Mouse (Mus musculus): ENCODE measurements at regions not wholly inside any gene's neighbourhood (a gene's known extent, or its start where the extent isn't known, plus 50 kb on each side); places are given as distances from the start of the nearest gene placed in this dataset.
"Not testable (repeated sequence)": the region's sequence is repeated elsewhere in the genome, so short reads cannot be mapped to it uniquely, and the experiment has no call there.

DNA sequence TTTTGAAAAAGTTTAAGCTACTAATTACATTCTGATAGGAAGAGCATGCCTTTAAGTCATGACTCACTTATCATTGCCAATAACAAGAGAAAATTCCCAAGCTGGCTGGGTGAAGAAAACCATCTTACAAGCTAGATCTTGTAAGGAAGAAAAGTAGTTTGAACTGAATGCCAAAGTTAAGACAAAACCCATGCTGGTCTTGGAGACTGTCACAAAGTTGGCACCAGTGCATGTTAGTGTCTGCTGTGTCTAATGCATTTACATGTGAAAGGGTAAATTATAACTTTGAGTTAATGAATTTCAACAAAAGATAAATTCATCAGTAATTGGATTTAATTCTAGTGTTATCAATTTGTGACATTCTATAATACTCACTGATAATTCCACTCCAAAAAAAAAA is 533.6 kb upstream of the Fam241a start:
- no peak for DNase-seq (ENCODE audit: low spot score in 2 of 2)

DNA sequence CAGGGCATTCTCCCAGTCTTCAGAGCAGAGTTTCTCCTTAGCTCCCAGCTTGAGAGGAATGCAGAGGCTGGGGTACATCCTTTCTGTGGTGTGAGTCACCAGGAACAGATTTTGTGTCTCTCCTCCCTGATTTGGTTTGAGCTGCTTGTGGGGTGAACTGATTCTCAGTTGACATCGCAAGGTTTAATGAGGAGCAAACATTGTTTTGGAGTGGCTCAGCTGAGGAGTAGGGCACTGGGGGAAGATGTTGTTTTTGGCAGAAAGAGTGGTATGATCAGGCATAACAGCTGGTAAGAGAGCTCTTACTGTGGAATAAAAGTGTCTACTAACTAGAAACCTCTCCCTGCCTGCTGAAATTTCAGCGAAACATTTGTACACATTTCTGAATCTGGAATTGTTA is 519.4 kb upstream of the Fam241a start:
- no peak for DNase-seq (ENCODE audit: low spot score in 2 of 2)

DNA sequence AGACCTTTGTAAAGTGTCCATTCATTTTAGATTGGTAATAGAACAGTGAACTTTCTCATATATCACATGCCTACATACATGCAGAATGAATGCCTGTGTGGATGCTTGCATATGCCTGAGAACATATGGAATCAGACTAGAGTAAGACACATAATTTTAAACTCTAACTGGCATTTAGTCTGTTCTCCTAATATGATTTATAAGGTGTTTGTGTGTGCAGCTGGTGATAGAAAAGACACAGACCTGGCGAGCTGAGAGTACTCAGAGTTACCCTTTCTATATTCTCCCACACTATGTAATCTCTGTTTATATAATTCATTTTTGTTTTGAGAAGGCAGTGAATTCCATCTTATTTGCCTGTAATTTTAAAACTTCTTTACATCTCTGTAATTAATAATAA is 517.4 kb upstream of the Fam241a start:
- DNase-seq (ENCODE audit: low spot score in 2 of 2): no peak

DNA sequence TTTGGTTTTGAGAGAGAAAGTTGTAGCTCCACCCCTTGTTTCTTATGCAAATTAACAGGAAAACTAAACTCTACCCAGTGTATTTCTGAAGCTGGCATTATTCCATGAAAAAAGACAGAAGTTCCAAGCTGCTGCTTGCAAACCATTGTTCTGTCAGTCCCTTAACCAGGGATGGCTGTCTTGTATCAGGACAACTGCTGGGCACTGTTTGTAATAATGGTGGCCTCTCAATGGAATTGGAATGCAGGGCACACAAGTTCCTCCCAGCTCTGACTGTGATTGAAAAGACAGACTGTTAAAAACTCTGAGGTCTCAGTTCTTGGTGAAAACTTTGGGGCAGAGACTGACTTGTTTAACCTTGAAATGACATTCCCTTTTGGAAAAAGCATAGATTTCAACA is 516.0 kb upstream of the Fam241a start:
- DNase-seq (ENCODE audit: low spot score in 2 of 2): no peak

DNA sequence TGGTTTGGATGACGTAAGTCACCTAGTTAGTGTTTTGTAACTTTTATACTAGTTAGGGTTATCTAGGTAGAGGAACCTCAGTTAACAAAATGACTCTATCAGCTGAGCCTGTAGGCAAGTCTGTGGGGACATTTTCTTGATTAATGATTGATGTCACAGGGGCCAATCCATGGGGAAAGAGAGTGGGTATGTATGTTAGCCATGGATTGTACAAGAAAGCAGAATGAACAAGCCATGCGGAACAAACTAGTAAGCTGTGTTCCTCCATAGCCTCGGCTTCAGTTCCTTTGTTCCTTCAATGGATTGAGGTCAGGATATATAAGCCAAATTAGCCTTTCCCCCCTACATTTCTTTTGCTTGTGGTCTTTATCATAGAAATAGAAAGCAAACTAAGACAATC is 498.7 kb upstream of the Fam241a start:
- no peak for DNase-seq (ENCODE audit: low spot score in 2 of 2)

DNA sequence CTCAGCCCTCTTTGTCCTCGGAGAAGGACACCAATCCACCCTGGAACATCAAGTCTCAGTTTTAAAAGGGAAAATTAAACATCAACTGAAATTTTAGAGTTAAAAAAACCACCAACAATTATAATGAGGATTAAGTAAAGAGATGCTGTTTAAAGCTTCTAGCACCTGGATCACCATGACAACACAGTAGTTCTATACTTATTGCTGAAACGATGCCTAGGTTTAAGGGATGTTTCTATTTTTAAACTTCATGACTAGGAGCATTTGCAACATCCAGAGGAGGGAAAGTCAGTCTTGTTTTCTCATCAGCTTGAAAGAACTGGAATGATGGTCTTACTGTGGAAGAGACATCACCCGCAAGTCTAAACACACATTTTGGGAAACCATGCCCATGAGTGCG is 484.5 kb upstream of the Fam241a start:
- no peak for DNase-seq (ENCODE audit: low spot score in 2 of 2)

DNA sequence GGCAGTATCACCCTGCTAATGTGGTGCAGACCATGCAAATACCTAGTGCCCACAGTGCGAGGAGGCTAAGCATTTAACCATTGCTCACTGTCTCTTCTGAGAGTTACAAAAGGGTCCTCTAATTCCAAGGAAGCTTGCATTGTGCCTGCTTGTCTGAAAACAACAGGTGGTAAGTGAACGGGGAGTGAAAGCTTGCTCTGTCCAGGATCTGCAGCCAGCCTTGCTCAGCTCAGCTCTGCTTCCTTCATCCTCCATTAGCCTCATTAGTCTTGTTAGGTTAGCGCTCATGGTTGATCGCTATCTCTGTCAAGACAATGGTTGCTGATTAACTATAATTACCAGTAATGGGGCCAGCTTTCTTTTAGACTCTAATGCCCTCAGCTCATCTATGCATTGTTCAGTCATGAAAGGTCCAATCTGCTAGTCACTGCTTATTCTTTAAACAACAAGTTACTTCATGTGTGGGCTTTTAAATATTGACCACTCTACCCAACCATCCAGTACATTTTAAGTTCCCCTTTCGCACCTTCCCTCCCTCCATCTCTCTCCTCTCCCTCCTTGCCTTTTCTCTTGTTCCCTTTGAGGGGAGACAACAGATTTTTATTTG is 473.5 kb upstream of the Fam241a start:
- DNase-seq (ENCODE audit: low spot score in 2 of 2): no peak

DNA sequence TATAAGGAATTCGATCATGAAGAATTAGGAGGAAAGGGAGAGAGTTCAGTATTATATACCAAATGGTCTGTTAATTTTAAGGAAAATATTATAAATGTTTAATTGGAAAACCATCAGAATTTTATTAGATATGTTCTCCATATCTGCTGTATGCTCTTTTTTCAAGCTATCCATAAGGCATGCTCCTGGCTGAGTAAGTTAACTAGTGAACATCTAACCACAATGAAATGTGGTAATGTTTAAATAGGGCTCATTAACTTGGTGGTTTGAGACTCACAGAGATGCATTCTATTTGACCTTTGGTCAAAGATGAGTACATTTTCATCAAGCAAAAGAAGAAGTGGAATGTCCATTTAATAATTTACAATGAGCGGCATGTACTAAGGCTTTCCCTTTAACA is 466.2 kb upstream of the Fam241a start:
- DNase-seq (ENCODE audit: low spot score in 2 of 2): no peak

DNA sequence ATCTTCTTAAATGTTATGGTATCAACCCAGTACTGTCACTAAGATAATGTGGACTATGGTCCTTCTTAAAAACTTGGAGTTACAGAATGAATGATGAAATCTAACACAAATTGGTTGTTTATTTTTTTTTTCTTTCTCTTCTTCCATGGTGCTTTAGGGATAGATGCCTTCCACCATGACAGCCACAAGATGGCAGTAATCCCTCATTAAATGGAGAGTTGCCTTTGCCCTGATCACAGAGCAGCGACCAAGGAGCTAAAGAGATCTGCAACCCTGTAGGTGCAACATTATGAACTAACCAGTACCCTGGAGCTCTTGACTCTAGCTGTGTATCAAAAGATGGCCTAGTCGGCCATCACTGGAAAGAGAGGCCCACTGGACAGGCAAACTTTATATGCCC is 453.0 kb upstream of the Fam241a start:
- DNase-seq (ENCODE audit: low spot score in 2 of 2): not testable (repeated sequence)

DNA sequence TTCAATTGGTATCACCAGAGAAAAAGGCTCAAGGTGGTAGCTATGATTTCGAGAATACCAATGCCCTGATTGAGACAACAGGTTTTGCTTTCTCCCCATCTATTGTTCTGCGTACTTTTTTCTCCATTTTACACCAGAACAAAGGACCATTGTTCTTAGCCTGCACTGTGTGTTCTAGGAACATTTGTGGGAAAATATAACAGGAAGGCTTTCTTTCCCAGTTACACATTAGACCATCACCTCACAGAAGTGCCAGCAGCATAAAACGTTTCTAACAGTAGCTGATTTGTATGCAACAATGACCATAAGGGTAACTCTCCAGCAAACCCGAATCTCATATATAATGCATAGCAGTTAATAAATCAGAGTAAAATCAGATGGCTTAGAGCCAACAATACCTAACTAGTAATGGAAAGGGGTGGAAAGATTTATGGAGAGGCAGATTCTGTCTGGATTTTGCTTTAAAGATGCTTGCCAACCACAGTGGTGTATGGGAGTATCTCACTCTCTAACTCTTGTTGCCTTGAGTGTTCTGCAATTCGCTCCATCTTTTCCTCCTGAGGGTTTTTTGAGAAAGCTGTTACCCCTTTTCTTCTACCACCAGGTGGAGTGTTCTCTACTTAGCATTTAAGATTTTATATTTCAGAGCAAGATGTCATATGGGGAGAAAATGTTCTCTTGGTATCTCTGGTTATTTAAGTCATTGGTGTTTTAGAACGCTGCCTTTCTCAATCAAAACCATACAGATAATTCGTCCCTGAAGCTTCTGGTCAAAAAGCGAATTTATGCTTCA is 451.9 kb upstream of the Fam241a start:
- DNase-seq (ENCODE audit: low spot score in 2 of 2): no peak

DNA sequence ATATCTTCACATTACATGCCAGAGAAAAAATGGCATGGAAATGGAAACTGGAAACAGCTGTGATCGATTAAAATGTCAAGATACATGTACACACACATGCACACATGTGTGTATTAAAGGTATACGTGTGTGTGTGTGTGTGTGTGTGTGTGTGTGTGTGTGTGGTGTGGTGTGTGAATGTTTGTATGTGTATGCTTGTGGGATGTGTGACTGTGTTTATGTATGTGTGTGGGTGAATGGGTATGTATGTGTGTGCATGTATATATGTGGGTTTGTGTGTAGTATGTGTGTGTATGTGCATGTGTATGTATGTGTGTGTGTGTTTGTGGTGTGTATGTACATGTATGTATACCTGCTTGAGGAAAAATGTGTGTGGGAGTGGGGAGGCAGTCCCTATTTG is 441.4 kb upstream of the Fam241a start:
- DNase-seq (ENCODE audit: low spot score in 2 of 2): no peak

DNA sequence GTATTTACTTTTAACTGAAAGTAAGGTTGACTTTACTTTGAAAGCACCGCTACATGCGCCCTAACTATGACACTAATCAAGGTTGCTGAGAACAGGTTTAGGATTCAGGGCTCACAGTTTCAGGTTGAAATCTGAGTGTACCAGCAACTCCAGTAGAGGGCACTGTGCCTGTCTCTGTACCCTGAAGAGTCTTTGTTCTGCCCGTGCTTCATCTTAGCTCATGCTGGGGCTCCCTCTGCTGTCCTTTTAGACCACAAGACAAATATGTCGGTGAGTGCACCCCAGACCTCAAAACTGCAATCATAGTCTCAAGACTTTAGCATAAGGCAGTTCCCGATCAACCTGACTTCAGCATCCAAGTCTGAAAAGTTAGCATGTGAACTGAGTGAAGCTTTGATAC is 440.9 kb upstream of the Fam241a start:
- peak in 1 of 2 experiments; percentile 4 for DNase-seq (ENCODE audit: low spot score in 2 of 2)

DNA sequence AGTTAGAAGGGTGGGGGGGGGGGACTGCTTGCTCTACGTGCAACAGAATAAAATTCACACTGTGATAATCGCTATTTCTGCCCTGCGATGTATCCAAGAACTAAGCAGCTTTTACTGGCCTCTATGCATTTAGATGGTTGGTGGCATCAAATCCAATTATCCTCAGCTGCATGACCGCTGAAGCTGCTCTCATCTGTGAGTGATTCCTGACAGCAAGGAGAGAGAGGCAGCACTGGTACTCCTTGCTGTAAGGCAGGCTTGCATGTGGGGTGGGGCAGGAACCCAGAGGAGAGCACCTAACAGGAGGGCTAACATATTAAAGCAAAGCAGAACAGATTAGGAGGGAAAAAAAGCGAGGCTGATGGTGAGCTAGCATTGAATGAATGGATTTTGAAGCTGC is 431.6 kb upstream of the Fam241a start:
- DNase-seq (ENCODE audit: low spot score in 2 of 2): no peak

DNA sequence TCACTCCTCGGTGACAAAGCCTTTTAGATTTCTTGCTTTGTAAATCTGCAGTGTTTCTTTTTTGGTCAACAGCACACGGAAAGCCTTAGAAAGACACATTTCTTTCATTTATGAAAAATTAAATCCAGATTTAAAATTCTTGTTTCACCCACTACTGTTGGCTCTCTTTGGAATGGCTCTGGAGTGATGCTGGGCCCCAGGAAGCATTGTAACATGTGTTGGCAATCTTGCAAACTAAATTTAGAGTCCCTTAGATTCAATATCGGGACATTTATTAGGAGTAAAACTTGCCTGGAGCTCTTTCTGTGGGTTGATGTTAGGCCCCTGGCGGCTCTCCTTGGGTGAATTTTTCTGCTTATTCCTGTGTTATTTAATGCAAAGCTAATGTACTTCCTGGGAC is 405.2 kb upstream of the Fam241a start:
- DNase-seq (ENCODE audit: low spot score in 2 of 2): no peak

DNA sequence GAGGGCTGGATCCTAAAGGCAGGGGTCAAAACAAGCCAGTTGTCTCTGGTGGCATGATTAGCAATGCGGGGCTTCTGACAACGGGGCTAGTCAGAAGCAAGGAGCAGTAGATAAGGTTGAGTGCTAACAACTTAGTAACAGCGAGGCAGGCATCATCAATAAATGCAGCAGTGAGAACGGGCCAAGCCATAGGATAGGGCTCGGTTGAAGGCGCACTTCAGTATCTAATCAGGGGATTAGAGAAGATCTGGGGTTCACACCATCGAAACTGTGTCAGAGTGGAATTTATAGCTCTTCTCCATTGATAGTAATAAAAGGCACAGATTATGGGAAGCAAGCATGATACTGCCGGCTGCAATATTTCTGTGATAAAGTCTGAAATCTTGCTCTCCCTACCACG is 402.0 kb upstream of the Fam241a start:
- no peak for DNase-seq (ENCODE audit: low spot score in 2 of 2)

DNA sequence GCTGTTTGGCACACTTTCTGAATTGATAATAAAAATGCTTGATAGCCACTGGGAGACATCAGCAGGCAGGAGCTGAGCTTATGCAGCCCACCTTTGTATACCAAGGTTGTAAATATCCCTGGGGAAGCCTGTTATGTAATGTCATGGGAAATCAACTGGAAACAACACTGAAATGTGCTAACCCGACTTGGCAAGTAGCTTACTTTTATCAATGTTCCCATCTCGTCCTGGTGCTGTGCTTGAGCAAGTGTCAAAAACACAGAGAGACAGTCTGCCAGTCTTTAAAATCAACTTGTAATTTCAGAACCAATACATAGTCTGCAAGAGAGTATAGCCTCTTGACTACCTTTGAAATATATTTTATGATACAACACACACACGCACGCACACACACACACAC is 391.7 kb upstream of the Fam241a start:
- DNase-seq (ENCODE audit: low spot score in 2 of 2): no peak

DNA sequence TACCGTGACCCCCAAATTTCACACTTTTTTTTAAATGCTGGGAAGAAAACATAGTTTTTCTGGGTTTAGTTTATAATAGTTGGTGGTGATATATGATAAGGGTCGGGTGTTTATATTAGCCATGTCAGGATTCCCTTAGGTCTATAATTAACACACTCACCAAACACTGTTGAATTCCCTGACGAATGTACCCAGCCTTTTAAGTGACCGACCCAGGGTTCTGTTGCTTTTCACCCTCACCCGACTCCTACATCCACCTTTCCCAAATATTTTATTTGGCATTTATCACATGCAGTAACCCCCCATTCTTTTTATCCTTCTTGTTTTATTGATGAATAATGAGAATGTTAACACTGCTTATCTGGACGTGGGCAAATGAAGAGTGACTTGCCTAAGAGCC is 389.1 kb upstream of the Fam241a start:
- no peak for DNase-seq (ENCODE audit: low spot score in 2 of 2)

DNA sequence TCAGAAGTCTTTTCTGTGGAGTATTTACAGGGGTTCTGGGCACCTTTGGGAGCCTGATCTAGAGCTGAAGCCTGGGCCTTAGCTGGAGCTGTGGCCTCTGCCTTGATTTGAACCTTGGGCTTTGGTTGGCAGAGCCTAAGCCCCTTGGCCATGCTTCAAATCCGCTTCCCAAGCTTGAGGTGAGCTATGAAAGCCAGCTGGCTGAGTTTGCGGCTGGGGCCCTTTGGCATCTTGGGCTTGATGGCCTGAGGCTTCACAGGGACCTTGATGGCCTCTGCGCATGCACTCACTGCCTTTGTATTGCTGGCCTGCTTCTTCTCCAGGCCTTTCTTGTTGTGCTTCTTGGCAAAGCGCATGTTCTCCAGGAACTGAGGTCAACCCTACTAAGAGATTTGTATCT is 384.5 kb upstream of the Fam241a start:
- DNase-seq (ENCODE audit: low spot score in 2 of 2): no peak

DNA sequence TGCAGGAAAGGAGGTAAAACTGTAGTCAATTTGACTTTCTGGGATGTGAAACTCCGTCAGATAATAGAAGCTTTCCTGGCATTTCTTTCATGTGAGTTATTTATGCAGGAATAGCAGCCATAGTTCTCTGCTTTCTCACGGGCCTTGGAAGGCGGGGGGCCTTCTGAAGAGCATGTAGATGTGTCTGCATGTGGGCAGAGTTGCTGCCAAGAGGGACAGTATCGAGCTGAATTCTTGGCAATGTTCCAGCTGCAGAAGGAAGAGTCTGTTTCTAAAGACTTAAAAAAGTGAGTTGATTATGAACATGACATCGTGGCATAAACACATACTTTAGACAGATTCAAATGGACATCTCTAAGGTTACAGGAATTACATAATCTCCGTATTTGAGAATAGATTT is 374.5 kb upstream of the Fam241a start:
- DNase-seq (ENCODE audit: low spot score in 2 of 2): no peak

DNA sequence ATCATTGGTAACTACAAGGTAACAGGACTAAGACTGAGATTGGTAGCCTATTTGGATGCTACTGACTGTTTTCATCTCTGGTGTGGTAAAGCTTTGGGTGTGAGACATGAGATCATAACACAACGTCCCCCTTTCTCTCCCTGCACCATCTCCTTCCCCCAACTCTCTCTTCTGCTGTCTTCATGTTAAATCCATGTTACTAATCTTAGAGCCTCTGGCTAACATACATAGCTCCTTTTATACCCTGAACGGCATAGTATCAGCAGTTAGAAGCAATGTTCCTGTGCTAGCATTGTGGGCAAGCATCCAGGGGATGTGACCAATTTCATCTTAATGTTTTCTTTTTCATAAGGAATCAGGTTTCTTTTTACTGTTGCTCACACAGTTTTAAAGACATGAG is 365.1 kb upstream of the Fam241a start:
- no peak for DNase-seq (ENCODE audit: low spot score in 2 of 2)

DNA sequence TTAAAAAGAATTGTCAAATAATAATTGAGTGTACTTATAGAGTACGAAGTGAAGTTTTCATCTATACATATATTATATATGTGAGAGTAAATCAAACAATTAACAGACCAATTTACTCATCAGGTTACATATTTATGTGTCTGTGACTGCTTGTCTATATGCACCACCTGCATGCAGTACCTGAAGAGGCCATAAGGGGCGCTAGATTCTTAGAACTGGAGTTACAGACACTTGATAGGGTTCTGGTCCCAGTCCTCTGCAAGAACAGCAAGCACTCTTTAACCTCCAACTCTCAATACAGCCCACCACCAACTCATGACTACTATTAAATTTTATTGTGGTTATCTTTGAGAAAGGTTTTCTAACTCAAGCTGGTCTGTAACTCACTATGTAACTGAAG is 351.7 kb upstream of the Fam241a start:
- no peak for DNase-seq (ENCODE audit: low spot score in 2 of 2)

DNA sequence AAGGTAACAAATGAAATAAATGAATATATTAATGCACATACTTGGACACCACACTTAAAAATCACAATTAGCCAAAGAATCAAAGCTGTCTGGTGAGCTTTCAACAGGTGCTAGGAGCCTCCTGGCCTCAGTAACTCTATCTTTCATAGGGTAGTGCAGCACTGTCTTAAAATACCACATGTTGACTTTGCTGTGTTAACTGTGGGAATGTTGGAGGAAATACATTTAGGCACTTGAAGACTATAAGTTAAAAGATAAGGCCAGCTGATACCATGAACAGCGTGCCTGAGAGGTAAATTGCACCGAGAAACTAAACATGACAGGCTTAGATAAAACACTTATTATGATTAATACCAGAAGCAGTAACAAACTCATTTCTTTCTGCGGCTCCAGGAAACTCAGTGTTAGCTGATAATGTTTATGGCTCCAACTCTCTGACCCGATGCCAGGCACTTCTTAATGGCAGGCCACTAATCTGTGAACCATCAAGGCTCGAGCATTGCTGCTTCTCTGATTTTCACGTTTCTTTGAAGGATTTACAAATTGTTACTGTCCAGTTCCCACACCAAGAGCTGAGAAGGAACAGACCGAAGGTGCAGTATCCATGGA is 343.8 kb upstream of the Fam241a start:
- no peak for DNase-seq (ENCODE audit: low spot score in 2 of 2)

DNA sequence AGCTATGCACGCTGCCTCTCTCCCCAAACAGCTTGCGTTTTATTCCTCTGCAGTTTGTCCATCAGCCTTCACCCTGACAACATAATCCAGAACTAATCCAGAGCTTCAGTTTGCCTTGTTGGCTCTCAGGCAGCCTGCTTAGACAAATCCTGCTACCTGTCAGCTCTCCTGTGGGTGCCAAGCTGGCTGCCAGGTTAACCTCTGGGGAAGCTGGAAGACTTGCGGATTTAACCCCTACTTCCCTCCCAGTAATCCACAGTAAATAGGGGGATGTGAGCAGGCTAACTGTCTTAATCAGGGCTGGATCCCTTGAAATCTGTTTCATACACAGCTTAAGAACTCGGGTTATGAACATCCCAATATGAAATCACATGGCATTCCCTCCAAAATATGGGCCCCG is 334.3 kb upstream of the Fam241a start:
- no peak for DNase-seq (ENCODE audit: low spot score in 2 of 2)
